Mouse (Mus musculus) thymus, adult 2 months (tissue): ENCODE results near the gene Ets1.

ENCODE experiments used
- CTCF ChIP-seq: fragments of 200-500 bp; IDR thresholded peaks from 2 replicates; pipeline ENCODE4 v1.5.1; 2012; ENCODE audit warnings: mild to moderate bottlenecking, control low read depth, low read length, moderate library complexity, borderline replicate concordance; ENCODE audit not compliant: control insufficient read depth, poor library complexity, insufficient read depth; ENCODE audit errors: extremely low read depth
- POLR2A ChIP-seq: fragments of 200-500 bp; IDR thresholded peaks from 2 replicates; pipeline ENCODE4 v1.6.1; 2012; ENCODE audit warnings: mild to moderate bottlenecking, low read length, control low read depth, moderate library complexity; ENCODE audit not compliant: control insufficient read depth, poor library complexity, insufficient read depth; ENCODE audit errors: extremely low read depth

- TF ChIP-seq CTCF (no peak), POLR2A (no peak)
Measured at GRCm38 (mm10) chr9:32730656-32731590, 94.9 kb downstream of the Ets1 start.
